Mouse (Mus musculus) heart, embryonic 12.5 days (tissue): Measurements from ENCODE around the gene Slc9a6. TPM values are rescaled to one million over a fixed set of nuclear protein-coding genes. Genes with fewer than 3 reads are reported as not detected.

Source experiments
- ATAC-seq: fragments of 200-750 bp; cut with Nextera tagmentation; 2 replicates; pipeline ENCODE4 v1.8.0; 2017; ENCODE audit warnings: moderate TSS enrichment, moderate library complexity; ENCODE audit not compliant: insufficient number of reproducible peaks, low FRiP score
- H3K27ac ChIP-seq: fragments of 300-500 bp; sonication (generic); 2 replicates; pipeline ENCODE4 v1.5.1; 2016; ENCODE audit warnings: mild to moderate bottlenecking, moderate library complexity; ENCODE audit not compliant: poor library complexity, severe bottlenecking
- H3K27me3 ChIP-seq: fragments of 300-500 bp; sonication (generic); replicated peaks from 2 replicates; pipeline ENCODE4 v1.6.1; 2016; ENCODE audit warnings: mild to moderate bottlenecking, moderate library complexity
- H3K36me3 ChIP-seq: fragments of 300-500 bp; sonication (generic); 2 replicates; pipeline ENCODE4 v1.6.1; 2016; ENCODE audit warnings: mild to moderate bottlenecking, moderate library complexity
- H3K4me1 ChIP-seq: fragments of 300-500 bp; sonication (generic); replicated peaks from 2 replicates; pipeline ENCODE4 v1.6.1; 2016; ENCODE audit warnings: mild to moderate bottlenecking
- H3K4me2 ChIP-seq: fragments of 300-500 bp; sonication (generic); 2 replicates; pipeline ENCODE4 v1.6.1; 2016; ENCODE audit warnings: mild to moderate bottlenecking, moderate library complexity
- H3K4me3 ChIP-seq: fragments of 300-500 bp; sonication (generic); 2 replicates; pipeline ENCODE4 v1.5.1; 2016; ENCODE audit warnings: mild to moderate bottlenecking
- H3K9ac ChIP-seq: fragments of 300-500 bp; sonication (generic); 2 replicates; pipeline ENCODE4 v1.6.1; 2016; ENCODE audit warnings: mild to moderate bottlenecking, moderate library complexity
- H3K9me3 ChIP-seq: fragments of 300-500 bp; sonication (generic); replicated peaks from 2 replicates; pipeline ENCODE4 v1.6.1; 2016; ENCODE audit warnings: mild to moderate bottlenecking, moderate library complexity
- WGBS: fragments of 180-500 bp; shearing (Covaris S2); methylation state at CpG from one replicate; pipeline ENCODE4 v1.1.7; 2016; 5-methylcytosine and 5-hydroxymethylcytosine counted together
- microRNA-seq: library from miRNA; unstranded; fragments of <30 nt; microRNA quantifications from one replicate; pipeline ENCODE4, GENCODE M21; 2017
- polyA plus RNA-seq: library from polyadenylated mRNA; unstranded; fragments of >200 nt; fragmentation: Nextera tagmentation; extraction: Ambion mirVana; gene quantifications from 2 replicates; pipeline ENCODE4 v1.2.1, GENCODE M21; 2016

Gene Slc9a6
- polyA plus RNA-seq, 1 experiment from 2014 or later, result 9.2 TPM

- Histone ChIP-seq H3K9me3 (no peaks in the 10 kb centered on the region), H3K27ac (no peak overlapping the region), H3K27me3 (no peaks in the 10 kb centered on the region), H3K9ac (no peak overlapping the region), H3K4me1 (no peaks in the 10 kb centered on the region), H3K4me3 (no peak overlapping the region), H3K36me3 (no peaks in the 10 kb centered on the region), H3K4me2 (no peak overlapping the region)
- WGBS, result 66% methylated on average over 3 of the region's 3 CpGs
- no peak for ATAC-seq
Measured at GRCm38 (mm10) chrX:56701261-56701660, 91.7 kb downstream of the Slc9a6 start.

GRCm38 (mm10) chrX:56703965-56704562 is 94.5 kb downstream of the Slc9a6 start:
- Histone ChIP-seq H3K4me3 (no peak overlapping the region), H3K9me3 (no peaks in the 10 kb centered on the region), H3K4me2 (no peak overlapping the region), H3K9ac (no peak overlapping the region), H3K4me1 (no peaks in the 10 kb centered on the region), H3K36me3 (no peaks in the 10 kb centered on the region), H3K27me3 (no peaks in the 10 kb centered on the region), H3K27ac (no peak overlapping the region)
- no peak for ATAC-seq
- 68% methylated on average over 8 of the region's 8 CpGs for WGBS

GRCm38 (mm10) chrX:56708592-56709370 is 99.2 kb downstream of the Slc9a6 start:
- Histone ChIP-seq H3K4me1 (no peaks in the 10 kb centered on the region), H3K4me3 (no peak overlapping the region), H3K27ac (no peak overlapping the region), H3K27me3 (no peaks in the 10 kb centered on the region), H3K4me2 (no peak overlapping the region), H3K9ac (no peak overlapping the region), H3K9me3 (no peaks in the 10 kb centered on the region), H3K36me3 (no peaks in the 10 kb centered on the region)
- 61% methylated on average over 6 of the region's 6 CpGs for WGBS
- no peak for ATAC-seq

- Histone ChIP-seq H3K27me3 (no peaks in the 10 kb centered on the region), H3K9ac (no peak overlapping the region), H3K36me3 (no peaks in the 10 kb centered on the region), H3K4me1 (no peaks in the 10 kb centered on the region), H3K9me3 (no peaks in the 10 kb centered on the region), H3K27ac (no peak overlapping the region), H3K4me2 (no peak overlapping the region), H3K4me3 (no peak overlapping the region)
- no peak for ATAC-seq
- 72% methylated on average over 1 of the region's 1 CpGs for WGBS
Measured at GRCm38 (mm10) chrX:56710522-56710921, 101.0 kb downstream of the Slc9a6 start.

- 69% methylated on average over 1 of the region's 1 CpGs for WGBS
- Histone ChIP-seq H3K27me3 (no peaks in the 10 kb centered on the region), H3K4me3 (no peak overlapping the region), H3K36me3 (no peaks in the 10 kb centered on the region), H3K27ac (no peak overlapping the region), H3K4me1 (no peaks in the 10 kb centered on the region), H3K4me2 (no peak overlapping the region), H3K9ac (no peak overlapping the region), H3K9me3 (no peaks in the 10 kb centered on the region)
- no peak for ATAC-seq
Measured at GRCm38 (mm10) chrX:56712666-56713065, 103.1 kb downstream of the Slc9a6 start.

Small RNA genes lying within 50 kb of the gene (microRNA-seq; reads per million reads assigned to microRNA genes)
- not detected for gene Mir5116

Other genes starting within 250 kb of the Slc9a6 start
- 3.6 and 3.7 TPM in 2 replicates for gene Smim10l2a, start 235.2 kb upstream of the Slc9a6 start, polyA plus RNA-seq
- gene Gm2174, start 161.8 kb upstream of the Slc9a6 start, polyA plus RNA-seq, result 2.1 TPM in 1 of 2 replicates, not detected in the other
- gene Ints6l, start 154.9 kb upstream of the Slc9a6 start, polyA plus RNA-seq, result 18.1 and 20.1 TPM in 2 replicates
- not detected in 2 replicates for gene Gm10477, start 85.0 kb upstream of the Slc9a6 start, polyA plus RNA-seq
- not detected in 2 replicates for gene Gm648, start 60.2 kb upstream of the Slc9a6 start, polyA plus RNA-seq
- 30.5 and 30.9 TPM in 2 replicates for gene Mmgt1, start 11.7 kb upstream of the Slc9a6 start, polyA plus RNA-seq
- gene Fhl1, start 122.0 kb downstream of the Slc9a6 start, polyA plus RNA-seq, result 149 and 153 TPM in 2 replicates
- 1.2 and 1.8 TPM in 2 replicates for gene Map7d3, start 212.6 kb downstream of the Slc9a6 start, polyA plus RNA-seq